Mouse (Mus musculus) brain, embryonic 14.5 days (tissue): ENCODE results near the gene Ubr7. TPM values are rescaled to one million over a fixed set of nuclear protein-coding genes. Genes with fewer than 3 reads are reported as not detected.

Source experiments
- DNase-seq: peaks from one replicate; pipeline ENCODE4 v3.0.0-alpha.2; 2011; ENCODE audit warnings: low read depth
- CTCF ChIP-seq: fragments of 200-500 bp; IDR thresholded peaks from 2 replicates; pipeline ENCODE4 v1.5.1; 2012; ENCODE audit warnings: inconsistent platforms, mild to moderate bottlenecking, moderate library complexity, borderline replicate concordance; ENCODE audit not compliant: insufficient read depth, insufficient read length; ENCODE audit errors: extremely low read depth
- POLR2A ChIP-seq: fragments of 200-500 bp; IDR thresholded peaks from 2 replicates; pipeline ENCODE4 v1.6.1; 2012; ENCODE audit warnings: mild to moderate bottlenecking, inconsistent platforms, borderline replicate concordance; ENCODE audit not compliant: poor library complexity, insufficient read depth, insufficient read length, severe bottlenecking; ENCODE audit errors: extremely low read depth
- polyA plus RNA-seq: library from polyadenylated mRNA; depleted of rRNA; stranded (reverse); fragments of >200 nt; gene quantifications from 2 replicates; pipeline ENCODE4 v1.2.3, GENCODE M21; 2012

Gene Ubr7
- polyA plus RNA-seq, 1 experiment, result 40.7 TPM

- TF ChIP-seq POLR2A, result no peak
- no peak for TF ChIP-seq CTCF
- peak; percentile 58 for DNase-seq
Measured at GRCm38 (mm10) chr12:102723861-102724260, 33.9 kb upstream of the Ubr7 start.

DNA sequence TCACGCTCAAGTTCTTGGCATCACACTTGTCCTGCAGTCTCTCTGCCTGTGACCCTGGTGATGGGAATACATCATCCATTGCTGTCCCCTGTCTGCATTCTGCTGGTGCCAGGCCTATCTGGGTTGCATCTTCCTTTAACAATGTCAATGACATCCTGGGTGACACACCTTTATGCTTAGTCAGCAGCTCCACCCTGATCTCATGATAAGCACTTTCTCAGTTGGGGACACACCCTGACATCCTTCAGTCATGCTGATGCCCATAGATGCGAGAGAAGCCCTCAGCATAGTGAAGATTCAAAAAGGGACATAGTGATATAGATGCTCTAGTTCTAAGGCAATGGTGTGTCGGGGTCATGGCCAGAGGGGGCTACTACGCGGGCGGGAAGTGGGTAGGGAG lies 32.6 kb upstream of the Ubr7 start:
- DNase-seq, result no peak
- TF ChIP-seq POLR2A (no peak), CTCF (no peak)

DNA sequence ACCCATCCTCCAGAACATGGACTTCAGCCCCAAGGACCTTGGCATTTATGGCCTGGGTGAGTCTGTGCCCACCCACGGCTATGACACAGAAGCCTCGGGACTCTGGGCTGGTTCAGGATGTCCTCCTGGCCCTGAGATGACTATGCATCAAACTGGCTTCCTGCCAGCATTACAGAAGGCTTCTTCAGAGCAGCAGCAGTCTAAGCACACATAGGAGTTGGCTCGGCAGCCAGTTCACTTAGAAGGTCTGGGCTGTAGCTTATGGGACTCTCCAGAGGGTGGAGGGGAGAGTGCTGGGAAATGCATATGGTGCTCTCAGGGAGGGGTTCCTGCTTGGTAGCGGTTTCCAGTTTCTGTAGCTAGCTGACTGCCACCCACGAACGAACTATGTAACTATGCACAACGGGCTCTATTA lies 32.0 kb upstream of the Ubr7 start:
- TF ChIP-seq POLR2A, result no peak
- no peak for TF ChIP-seq CTCF
- peak; percentile 39 for DNase-seq

- TF ChIP-seq CTCF, result no peak
- no peak; the same call in 1 of the 2 replicates for TF ChIP-seq POLR2A
- peak; percentile 98 for DNase-seq
Measured at GRCm38 (mm10) chr12:102729855-102730797, 27.6 kb upstream of the Ubr7 start.

DNA sequence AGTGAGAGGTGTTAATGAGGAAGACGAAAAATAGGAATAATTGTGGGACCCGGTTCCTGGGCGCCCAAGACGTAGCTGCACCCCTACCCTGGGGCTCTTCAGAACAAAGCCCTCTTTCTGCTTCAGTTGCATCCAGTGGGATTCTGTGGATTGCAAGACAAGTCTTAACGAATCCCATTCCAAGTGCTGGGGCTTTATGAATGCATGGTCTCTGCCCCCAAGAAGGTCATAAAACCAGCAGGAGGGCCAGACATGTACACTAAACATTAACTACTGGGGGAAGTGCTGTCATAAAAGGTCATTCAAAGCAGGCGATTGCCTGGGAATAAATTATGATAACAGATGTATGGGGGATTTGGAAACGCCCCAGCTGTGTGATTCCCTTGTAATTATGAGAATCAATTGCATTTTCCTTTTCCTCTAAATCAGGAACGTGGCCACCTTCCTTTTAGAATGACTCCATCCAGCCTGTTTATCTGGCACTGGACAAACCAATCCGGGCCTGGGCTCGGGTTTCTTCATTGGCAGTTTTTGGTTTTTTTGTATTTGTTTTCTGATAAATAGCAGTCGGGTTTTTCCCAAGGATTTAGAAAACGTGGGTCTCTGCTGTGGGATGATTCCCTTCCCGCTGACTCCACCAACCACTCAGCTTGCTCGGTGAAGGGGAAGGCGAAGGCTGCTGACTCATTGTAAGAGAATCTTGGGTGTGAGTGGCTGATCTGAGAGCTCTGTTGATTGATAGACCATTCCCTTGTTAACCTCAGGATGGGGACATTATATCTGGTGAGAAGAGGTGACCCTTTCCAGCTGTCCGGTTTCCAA lies 26.8 kb upstream of the Ubr7 start:
- no peak for TF ChIP-seq CTCF
- no peak for TF ChIP-seq POLR2A
- DNase-seq, result peak; percentile 64

DNA sequence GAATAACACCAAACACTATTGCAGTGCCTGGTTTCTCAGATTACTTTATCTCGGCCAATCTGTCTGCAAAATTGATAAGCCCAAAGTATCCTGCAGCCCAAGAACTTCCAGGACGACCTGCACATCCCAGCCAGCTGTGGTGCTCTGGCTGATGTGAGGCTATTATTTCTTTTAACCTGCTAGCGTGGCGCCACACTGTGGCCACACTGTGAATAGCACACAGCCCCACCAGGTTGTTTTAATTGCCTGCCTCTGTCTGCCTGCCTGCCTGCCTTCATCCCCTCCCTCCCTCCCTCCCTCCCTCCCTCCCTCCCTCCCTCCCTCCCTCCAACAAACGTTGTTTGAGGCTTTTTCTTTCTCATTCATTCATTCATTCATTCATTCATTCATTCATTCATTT lies 24.4 kb upstream of the Ubr7 start:
- TF ChIP-seq POLR2A (no peak), CTCF (peak; percentile 71)
- DNase-seq, result peak; percentile 51

DNA sequence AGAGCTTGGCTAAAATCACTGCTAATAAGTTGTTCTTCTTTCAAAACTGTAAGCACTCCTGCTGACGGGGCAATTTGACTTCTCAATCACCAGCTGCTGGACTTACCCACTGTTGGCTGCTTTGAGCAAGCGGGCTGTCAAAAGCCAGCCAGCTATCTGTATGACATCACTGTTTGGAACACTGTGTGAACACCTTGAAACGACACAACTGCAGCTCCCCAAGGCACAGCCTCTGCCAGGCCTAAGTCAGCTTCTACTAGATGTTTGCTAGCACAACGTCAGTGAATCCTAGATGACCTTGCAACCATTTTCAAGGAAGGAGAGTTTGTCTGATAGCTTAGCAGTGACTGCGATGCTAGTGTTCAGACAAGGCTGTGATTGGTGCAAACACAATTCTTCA lies 18.7 kb upstream of the Ubr7 start:
- TF ChIP-seq CTCF, result no peak
- TF ChIP-seq POLR2A, result no peak
- no peak for DNase-seq

DNA sequence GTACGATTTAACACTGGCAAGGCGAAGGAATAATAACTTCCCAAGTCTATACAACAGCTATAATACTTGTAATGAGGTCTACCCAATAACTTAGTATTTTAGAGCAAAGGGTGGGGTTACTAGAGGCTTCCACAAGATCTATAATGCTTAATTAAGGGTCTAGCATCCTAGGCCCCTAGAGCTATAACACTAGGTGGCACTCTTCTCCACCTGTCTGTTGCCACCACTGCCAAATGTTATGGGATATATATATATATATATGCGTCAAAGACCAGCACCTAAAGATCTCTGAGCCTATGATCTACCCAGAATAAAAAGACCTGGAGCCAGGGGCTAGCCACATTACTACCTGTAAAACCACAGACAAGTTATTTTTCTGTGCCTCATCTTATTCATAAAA lies 17.5 kb upstream of the Ubr7 start:
- no peak for TF ChIP-seq POLR2A
- peak; percentile 51; the same call in 1 of the 2 replicates for TF ChIP-seq CTCF
- peak; percentile 33 for DNase-seq

- no peak for TF ChIP-seq CTCF
- no peak for TF ChIP-seq POLR2A
- DNase-seq, result no peak
Measured at GRCm38 (mm10) chr12:102742056-102742455, 15.7 kb upstream of the Ubr7 start.

DNA sequence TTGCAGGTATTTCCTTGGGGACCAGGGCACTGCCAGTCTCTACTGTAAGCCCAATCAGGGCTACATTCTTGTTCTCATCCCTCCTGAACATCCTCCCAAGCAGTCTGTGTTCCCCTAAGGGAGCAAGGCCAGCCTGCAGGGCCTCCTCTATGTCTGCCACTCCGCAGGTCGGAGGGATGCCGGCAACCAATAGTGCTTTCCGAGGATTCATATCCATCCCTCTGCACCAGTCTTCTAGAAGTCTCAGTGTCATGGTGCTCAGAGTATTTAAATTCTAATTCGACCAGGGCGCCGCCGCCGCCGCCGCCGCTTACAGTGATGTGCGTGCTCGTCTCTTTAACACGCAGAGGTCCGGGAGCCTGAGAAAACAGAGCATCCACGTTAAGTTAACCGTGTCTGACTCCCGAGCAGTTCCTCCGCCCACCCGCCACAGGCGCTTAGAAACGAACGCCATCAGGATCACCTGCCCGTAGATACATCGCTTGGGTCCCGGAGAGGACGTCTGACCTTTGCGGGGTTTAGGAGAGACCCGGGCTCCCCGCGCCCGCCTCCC lies 14.7 kb upstream of the Ubr7 start:
- DNase-seq, result no peak
- no peak for TF ChIP-seq POLR2A

- TF ChIP-seq CTCF (no peak), POLR2A (peak; percentile 57)
- peak; percentile 96 for DNase-seq
Measured at GRCm38 (mm10) chr12:102743589-102744574, 13.9 kb upstream of the Ubr7 start, which contains the start of the genes Moap1 and Tmem251. Gene Moap1, minus strand, starts transcription at chr12:102743661. Gene Tmem251, plus strand, starts transcription at chr12:102743762.
